Mouse (Mus musculus) urinary bladder, adult 2 months (tissue): ENCODE results near the gene Ms4a18. TPM values are rescaled to one million over a fixed set of nuclear protein-coding genes. Genes with fewer than 3 reads are reported as not detected.
A peak's percentile ranks its signal among the peaks of the same experiment; 100 is the strongest.

ENCODE experiments used
- DNase-seq: peaks from one replicate; pipeline ENCODE4 v3.0.0; 2022; ENCODE audit warnings: low spot score
- polyA plus RNA-seq: library from polyadenylated mRNA; depleted of rRNA; stranded (reverse); fragments of >200 nt; gene quantifications from 2 replicates; pipeline ENCODE4 v1.2.3, GENCODE M21; 2012

Gene Ms4a18
- polyA plus RNA-seq, 1 experiment: not detected

DNA sequence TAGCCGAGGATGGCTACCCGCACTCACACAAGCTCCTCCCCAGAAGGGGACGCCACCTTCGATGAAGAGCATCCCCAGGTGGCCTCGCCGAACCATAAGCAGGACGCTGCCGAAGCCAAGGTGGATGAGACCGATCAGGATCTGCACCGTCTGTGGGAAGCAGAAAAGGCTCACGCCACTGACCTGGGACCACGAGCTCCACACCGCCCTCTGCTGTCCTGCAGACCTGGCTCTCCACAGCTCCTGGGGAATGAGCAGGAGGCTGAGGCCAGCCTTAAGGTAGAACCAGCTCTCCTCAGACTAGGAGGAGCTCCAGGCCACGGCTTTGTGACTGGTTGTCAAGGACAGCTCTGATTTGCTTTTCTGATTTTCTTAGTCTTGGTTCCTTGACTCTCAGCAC is 34.7 kb downstream of the Ms4a18 start:
- DNase-seq: no peak

DNA sequence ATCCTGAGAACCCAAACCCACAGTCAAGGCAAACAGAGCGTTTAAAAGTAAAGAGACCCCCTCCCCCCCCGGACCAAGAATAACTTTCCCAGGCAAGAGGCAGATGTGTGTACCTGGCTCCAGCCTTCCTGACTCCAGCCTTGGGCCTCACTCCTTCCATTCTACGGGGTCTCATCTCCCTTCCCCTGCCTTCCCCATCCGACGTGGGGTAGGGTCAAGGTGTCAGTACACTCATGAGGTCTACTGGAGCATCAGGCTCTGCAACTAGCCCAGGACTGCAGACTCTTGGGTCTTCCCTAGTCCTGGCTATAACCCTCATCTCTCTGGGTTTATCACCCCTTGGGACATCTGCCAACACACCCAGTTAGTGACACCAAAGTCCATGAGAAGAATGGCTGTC is 37.6 kb downstream of the Ms4a18 start:
- DNase-seq: no peak

DNA sequence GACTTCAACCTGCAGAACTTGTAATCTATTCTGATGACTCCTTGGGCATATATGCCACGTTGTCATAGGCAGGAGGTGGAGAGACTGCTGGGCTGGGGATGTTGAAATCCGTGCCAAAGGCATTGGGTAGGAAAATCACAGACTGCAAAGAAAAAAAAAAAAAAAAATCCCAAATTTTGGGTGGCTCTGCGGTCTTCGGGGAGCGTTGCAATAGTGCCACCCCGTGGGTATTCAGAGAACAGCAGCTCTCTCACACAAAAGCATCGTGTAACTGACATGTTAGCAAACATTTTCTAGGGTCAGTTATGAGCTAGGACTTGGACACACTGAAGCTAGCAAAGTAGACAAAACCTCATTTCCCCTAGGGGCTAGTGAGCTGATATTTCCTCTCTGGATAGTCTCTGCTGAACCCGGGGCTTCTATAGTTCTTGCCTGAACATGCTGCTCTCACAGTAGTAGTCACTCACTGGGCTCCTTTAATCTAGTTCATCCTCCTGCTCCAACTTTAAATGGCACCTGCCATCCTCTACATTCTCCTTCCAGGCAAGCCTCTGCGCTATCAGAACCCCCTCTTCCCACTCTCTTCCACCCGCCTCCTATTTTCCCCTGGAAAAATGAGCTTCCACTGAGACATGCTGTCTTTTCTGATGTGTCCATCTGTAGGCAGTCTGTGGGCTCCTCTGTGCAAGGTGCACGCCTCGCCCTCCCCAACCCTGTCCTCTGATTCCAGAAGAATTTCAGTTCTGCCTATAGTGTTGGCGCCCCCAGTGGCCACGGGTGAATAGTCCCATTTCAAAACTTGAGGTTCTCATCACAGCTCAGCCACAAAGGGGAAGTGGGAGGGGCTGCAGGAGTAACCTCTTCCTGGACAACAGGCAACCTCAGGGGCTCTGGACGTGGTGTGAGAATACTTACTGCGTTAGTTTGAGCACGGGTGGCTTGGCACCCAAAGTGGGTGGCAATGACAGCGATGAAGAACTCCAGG is 38.4 kb downstream of the Ms4a18 start:
- DNase-seq: peak; percentile 49

DNA sequence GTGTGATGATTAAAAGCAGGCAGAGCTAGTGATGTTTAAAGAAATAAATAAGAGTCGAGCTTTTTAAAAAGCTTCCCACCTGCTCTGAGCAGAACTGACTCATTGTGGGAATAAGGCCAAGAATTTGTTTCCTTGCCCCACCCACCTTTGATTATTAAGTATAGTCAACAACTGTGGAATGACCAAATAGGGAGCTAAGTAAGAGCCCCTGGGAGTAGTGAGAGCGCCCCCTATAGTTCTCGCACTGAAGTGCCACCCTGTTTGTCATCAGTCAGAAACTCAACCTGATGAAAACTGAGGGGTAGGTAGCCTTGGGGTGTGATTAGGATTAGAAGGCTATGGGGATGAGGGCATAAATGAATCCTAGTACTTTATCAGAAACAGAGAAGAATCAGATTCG is 41.5 kb downstream of the Ms4a18 start:
- no peak for DNase-seq

DNA sequence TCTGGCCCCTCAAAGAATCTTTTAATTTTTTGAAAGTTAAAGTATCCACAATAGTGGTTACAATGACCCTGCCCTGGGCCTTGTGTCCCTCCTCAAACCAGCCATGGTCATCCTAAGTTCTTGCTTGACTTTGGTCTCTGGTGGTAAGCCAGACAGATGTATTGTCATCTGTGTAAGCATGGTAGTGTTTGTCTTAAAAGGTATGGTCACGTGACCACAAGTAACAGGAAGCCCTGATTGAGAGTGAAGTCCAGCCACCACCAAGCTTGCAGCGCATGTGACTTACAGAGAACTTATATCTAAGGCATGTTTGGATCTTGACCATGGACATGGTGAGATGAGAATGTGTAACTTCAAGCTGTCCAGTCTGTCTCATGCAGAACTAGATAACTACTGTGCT is 42.6 kb downstream of the Ms4a18 start:
- no peak for DNase-seq

DNA sequence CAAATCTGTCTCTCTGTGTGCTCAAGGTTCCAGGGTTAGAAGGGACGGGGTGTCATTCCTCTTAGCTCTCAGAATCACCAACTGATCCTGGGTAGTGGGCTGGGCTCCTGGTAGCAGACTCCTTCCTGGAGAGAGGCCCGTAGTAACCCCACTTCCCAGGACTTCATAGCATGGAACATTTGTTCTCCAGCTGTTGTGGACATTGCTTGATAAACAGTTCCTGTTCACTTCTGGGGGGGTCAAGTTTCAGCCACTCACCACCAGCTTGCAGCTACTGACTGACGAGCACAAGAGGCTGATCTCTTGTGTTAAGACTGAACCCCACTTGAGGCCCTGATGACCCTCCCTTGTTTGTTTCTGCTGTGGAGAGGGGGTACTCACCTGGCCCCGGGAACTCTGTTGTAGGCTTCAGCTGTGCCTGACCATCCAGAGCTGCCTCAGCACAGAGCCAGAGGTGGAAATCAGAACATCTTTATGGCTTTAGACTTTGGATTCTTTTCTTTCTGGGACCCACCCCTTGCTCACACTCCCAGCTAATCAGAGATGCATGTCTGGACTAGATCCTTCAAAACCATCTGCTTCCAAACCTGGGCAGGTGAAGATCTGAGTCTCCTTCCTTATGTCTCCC is 43.5 kb downstream of the Ms4a18 start, which contains the start of gene Ms4a10:
Gene Ms4a10, minus strand, starts transcription at position 433 of the 628 bp plus-strand sequence.
- DNase-seq: no peak

DNA sequence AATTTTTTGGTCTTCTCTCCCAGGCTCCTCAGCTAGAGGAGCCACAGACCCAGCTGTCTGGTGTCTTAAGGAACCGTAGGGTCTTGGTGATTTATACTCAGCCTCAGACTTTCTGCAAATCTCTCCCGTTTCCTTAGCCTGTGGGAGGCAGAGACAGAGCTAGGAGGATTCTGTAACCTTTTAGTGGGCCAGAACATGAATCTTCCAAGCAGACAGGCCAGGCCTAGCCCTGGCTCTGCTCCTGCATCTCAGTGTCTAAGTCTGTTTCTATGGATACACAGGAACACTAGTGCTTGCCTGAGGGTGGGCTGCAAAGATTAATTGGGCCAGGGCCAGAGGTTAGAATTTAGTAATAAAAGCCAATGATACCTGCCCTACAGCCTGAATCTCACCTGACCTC is 44.6 kb downstream of the Ms4a18 start:
- no peak for DNase-seq

DNA sequence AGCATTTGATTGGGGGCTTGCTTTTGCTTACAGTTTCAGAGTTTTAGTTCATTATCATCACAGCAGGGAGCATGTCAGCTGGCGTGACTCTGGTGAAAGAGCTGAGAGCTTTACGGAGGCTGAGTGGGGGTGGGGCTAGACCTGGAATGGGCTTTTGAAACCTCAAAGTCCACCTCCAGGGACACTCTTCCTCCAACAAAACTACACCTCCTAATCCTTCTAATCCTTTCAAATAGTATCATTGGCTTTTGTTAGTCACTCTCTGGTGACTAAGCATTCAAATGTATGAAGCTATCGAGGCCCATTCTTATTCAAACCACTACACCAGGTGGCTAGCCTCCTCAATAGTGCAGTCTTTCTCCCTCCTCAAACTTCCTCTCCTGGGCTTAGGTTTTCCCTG is 45.2 kb downstream of the Ms4a18 start:
- no peak for DNase-seq

DNA sequence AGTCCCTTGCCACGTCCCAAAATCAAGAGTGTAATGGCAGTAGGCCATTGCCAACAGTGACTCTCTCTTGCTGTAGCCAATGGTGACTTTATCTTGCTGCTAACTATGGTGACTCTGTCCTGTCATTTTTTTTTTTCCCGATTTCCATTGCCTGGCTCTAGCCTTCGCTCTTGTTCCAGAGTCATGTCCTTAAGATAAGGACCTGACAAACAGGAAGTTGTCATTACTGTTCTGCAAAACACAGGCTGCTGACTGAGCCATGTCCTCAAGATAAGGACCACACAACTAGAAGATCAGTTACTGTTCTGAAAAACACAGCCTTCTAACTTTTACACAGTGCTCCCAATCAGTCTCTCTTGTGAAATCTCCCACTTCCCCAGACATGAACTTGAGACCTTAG is 47.4 kb downstream of the Ms4a18 start:
- no peak for DNase-seq

DNA sequence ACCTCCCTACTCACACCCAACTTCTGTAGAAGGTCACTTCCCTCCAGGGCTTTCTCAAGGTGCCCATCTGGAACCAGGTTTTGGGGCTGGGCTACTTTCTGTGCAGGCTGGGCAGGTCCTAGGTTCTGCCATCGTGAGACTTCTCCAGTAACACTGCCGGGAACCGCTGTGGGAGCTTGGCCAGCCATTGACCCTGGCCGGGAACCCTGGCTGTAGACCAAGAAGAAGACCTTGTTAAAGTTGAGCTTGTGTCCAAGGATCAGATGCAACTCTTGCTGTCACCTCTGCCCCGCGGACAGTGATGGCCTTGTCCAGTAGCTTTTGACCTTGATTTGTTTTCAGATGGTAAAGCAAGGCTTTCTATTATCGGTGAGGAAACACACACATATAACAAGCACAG is 49.3 kb downstream of the Ms4a18 start:
- DNase-seq: no peak

DNA sequence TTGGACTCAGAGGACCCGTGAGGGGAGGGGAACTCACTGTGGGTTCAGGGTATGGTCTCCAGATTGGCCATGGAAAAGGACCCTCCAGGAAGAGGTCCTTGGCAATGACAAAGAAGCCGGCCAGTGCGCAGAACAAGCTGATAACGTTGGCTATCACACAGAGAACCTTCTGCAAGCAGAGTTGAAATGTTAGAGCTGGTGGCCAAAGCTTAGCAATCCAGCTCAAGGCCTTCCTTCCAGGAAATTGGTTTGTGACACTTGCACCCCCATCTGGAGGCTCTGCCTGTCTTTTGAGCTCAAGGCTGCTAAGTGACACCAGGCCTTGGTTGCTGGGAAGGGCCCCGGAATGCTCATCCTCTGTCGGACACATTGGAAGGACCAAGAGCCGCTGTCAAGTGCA is 52.1 kb downstream of the Ms4a18 start:
- no peak for DNase-seq

DNA sequence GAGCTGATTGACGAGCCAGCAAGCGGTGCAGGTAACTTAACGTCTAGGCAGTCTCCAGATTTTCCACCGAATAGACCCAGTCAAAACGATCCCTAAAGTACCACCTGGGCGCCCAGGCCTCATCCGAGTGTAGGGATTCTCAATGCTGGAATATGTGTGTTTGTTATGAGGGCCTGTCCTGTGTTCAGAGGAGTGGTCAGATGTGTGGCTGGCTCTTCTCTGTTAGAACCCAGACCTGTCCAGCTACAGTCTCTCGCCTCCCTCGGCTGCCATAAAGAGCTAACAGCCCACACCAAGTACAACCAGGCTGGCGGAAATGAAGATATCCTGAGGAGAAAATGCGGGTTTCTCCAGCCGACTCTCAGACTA is 57.9 kb downstream of the Ms4a18 start:
- no peak for DNase-seq

DNA sequence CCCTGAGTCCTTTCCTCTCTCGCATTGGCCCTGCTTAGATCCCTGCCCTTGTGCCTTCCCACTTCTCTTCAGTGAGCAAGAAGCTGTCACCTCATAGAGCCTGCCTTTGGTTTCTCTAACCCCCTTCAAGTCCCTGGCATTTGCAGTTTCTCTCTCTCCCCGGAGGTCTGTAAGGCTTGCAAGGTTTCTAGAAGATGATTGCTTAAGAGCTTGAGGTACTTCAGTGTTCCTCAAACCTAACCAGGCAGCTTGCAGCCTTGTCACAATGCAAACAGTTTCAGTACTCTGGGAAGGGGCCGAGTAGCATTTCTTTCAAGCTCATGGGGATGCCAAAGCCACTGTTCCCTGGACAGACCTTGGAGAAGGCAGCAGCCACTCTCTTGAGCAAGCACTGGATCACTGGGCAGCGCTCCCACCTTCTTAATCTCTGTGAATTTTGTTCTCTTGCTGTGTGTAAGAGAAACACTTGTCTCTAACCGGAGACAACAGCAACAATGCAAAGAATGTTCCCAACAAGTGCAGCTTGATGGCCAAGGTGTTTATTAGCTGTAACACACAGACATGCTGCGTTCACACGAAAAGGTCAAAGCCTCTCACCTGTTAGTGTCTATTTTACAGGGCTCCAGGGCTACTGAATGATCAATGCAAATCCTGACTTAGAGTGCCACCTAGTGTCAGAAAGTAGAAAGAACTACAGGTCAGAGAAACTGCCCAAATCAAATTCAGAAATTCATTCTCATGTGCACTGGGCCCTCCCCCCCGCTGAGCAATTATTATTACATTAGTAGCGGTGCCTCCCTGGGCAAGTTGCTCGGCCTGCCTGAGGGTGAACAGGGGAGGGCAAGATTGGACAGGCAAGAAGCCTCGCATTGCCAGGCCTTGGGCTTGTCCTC is 58.5 kb downstream of the Ms4a18 start:
- no peak for DNase-seq

DNA sequence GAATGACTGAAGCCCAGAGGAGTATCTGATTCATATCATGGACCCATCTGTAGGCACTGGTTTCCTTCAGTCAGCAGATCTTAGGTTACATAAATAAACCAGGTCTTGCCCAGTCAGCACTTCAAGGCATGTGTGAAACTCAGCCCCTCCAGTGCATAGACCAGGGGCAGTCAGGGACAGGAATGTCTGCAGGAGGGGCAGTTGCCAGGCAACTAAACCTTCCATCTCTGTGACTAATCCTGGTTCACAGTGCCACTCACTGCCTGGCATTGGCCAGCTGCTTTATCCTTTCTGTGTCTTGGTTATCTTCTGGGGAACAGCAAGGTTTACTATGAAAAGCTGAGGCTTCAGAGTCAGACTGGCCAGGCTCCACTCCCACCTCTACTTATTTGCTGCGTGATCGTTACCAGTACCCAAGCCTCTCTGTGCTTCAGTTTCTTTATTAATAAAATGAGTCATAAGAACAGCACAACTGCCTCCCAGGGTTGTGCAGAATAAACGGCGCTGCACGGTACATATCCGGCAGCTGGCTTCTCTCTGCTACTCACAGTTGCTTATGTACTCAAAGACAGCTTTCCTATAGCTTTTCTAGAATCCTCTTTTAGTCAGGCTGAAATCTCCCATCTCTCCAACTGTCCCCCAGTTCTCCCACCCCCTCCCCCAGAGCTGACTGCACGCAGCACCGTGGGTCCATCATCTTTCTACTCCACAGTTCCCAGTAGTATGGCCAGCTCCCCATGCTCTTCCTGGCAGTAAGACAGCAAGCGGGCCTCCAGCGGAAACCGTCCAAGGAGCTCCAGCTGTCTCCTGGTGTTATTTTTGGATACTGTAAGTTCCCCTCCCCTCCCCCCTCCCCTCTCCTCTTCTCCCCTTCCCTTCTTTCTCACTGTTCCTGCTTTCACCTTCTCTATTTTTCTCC is 65.6 kb downstream of the Ms4a18 start:
- no peak for DNase-seq

DNA sequence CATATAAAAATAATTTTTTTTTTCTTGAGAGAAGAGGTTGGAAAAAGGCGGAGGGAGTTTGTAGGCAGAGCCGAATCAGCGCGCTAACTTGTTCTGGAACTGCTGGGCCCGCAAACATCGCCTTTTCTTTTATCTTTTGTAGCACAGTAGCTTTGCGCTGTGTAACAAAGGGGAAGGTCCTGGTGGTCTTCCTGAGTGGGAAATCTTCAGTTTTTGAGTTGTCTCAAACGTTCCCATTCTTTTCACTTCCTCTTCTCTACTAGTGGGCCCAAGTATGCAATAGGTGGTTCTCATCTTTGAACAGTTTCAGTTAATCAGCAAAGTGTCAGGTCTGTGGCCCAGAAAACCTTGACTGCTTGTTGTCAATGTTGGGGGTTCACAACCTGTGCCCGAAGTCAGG is 68.3 kb downstream of the Ms4a18 start:
- no peak for DNase-seq

DNA sequence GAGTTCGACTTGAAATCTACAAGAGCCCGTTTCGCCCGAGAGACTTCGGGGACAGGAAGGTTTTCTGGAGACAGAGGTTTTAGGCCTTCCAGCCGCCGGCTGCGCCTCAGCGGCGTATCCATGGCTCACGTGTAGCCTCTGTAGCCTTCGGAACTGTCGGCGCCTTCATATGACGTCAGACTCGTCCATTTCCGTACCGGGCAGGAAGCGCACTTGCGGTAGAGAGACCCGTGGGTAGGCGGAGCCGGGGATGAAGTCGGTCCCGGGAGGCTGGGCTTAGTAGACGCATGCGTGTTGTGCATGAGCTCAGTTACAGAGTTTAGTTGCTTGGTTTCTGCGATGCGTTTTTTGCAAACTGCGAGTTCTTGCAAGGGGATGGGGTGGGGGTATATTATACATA is 68.7 kb downstream of the Ms4a18 start, which contains the start of gene Ccdc86:
Gene Ccdc86, minus strand, starts transcription at position 155 of the 400 bp plus-strand sequence.
- peak; percentile 86 for DNase-seq

DNA sequence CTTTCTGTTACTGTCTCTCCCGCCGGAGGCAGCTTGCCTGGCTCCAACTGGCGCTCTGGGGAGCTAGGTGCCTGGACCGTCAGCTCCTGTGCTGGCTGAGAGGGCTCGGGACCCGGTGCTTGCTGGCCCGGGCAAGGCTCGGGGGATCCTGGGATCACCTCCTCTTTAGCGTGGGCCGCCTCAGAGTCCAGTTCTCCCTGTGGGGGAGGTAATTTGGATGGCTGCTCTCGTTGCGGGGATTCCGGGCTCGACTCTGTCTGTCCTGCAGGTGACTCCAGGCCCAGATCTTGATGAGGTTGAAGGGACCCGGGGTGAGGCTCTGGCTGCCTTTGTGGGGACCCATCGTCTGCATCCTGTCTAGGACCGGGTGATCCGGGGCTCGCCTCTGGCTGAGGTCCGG is 69.4 kb downstream of the Ms4a18 start:
- DNase-seq: no peak

DNA sequence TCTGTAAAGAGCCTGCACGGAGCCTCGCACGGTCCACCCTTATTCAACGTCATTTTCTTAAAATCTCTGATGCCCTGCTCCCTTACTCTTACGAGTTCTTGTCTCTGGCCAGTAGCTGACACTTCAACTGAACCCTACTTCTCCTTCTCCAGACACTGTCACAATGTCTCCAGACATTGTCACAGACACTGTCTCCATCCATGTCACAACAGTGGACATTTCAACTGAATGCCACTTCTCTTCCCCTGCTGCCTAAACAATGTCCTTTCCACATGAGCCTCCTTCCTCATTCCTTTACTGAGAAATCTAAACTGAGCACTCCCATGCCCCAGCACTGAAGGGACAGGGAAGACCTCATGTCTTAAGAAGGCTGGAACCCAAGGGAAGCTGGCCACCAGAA is 70.6 kb downstream of the Ms4a18 start:
- DNase-seq: no peak
